Mouse (Mus musculus) forebrain, embryonic 10.5 days (tissue): ENCODE results near the gene Smg7. TPM values are rescaled to one million over a fixed set of nuclear protein-coding genes. Genes with fewer than 3 reads are reported as not detected.

Source experiments
- DNase-seq: peaks from one replicate; pipeline ENCODE4 v3.0.0-alpha.2; 2017; ENCODE audit warnings: low spot score; ENCODE audit errors: extremely low spot score
- H3K27ac ChIP-seq: fragments of 300-500 bp; sonication (generic); 2 replicates; pipeline ENCODE4 v1.5.1; 2016; ENCODE audit warnings: mild to moderate bottlenecking
- H3K27me3 ChIP-seq: fragments of 300-500 bp; sonication (generic); 2 replicates; pipeline ENCODE4 v1.6.1; 2016; ENCODE audit warnings: mild to moderate bottlenecking; ENCODE audit not compliant: poor library complexity, severe bottlenecking
- H3K36me3 ChIP-seq: fragments of 300-500 bp; sonication (generic); replicated peaks from 2 replicates; pipeline ENCODE4 v1.6.1; 2016; ENCODE audit warnings: mild to moderate bottlenecking, moderate library complexity
- H3K4me1 ChIP-seq: fragments of 300-500 bp; sonication (generic); 2 replicates; pipeline ENCODE4 v1.6.1; 2016
- H3K4me3 ChIP-seq: fragments of 300-500 bp; sonication (generic); 2 replicates; pipeline ENCODE4 v1.5.1; 2016; ENCODE audit warnings: mild to moderate bottlenecking, moderate library complexity
- H3K9me3 ChIP-seq: fragments of 300-500 bp; sonication (generic); 2 replicates; pipeline ENCODE4 v1.6.1; 2016; ENCODE audit warnings: mild to moderate bottlenecking, moderate library complexity
- WGBS: fragments of 180-500 bp; shearing (Covaris S2); methylation state at CpG from one replicate; pipeline ENCODE4 v1.1.7; 2016; 5-methylcytosine and 5-hydroxymethylcytosine counted together
- polyA plus RNA-seq: library from polyadenylated mRNA; unstranded; fragments of >200 nt; fragmentation: Nextera tagmentation; extraction: Ambion mirVana; gene quantifications from 2 replicates; pipeline ENCODE4 v1.2.1, GENCODE M21; 2016

The Smg7 gene
- polyA plus RNA-seq, 1 experiment from 2014 or later: 38.0 TPM

DNA sequence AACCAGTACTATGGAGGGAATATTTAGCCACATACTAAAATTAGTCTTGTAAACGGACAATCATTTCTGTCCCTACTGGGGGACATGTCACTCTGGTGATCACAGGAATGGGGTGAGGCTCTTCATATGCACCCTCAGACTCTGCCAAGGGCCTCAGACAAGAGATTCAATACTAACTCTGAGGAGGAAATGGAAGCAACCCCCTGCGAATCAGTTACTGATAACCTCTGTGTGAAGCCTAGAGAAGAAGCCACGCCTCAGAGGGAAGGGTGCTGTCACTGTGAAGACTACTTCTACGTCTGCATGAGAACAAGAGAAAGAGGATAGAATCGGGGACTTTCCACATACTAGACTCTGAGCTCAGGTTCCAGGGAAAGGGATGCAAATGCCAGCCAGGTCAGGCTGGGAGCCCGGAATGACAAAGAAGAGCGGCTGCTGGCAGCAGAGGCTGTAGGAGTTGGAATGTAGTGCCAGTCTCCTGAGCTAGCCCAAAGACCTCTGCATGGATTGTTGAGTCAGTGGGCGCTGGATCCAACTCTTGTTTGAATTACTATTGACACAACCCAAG is 106.7 kb downstream of the Smg7 start:
- Histone ChIP-seq H3K27ac (peak overlapping the region; percentile 8; the same call in 1 of the 2 replicates), H3K4me1 (peaks cover 57% of the 10 kb centered on the region), H3K4me3 (no peak overlapping the region), H3K9me3 (peaks cover 3% of the 10 kb centered on the region; the same call in 1 of the 2 replicates), H3K27me3 (0 out of 2 replicates have a peak, but pooled peaks cover 6% of the 10 kb centered on the region), H3K36me3 (no peaks in the 10 kb centered on the region)
- DNase-seq: no peak
- WGBS: 75% methylated on average over 8 of the region's 8 CpGs

DNA sequence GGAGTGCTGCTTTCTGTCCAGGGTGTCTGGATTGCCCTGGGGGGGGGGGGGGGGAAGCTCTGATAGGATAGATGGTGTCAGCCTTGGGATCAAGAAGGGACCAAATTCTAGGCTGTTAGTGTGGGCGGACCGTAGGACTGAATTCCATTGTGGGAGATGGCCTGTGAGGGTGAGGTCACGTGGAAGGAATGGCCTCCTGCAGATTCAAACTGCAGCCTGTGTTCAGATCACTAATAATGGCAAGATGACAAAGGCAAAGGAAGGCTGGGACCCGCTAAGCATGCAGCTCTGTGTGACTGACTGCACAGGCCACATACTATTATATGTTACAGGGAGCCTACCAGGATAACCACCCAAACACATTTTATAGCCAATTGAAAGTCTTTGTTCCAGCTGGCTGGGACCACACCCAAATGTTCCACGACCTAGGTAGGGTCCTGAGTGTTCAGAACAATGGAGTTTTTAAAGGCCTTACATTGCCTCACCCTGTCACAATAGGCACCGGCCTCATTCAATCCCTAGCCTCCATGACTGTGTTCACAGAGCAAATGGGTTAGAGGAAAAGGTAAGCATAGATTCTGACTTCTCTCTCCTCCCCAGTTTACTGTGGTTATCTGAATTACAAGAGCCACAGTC is 108.8 kb downstream of the Smg7 start:
- peak; percentile 63 for DNase-seq
- 17% methylated on average over 6 of the region's 6 CpGs for WGBS
- 0 out of 2 replicates have a peak overlapping the region, but pooled peaks have one; percentile 18 for H3K4me3 ChIP-seq
- H3K27ac ChIP-seq: peak overlapping the region; percentile 81
- no peaks in the 10 kb centered on the region for H3K27me3 ChIP-seq
- peaks cover 47% of the 10 kb centered on the region for H3K4me1 ChIP-seq
- H3K9me3 ChIP-seq: peaks cover 3% of the 10 kb centered on the region; the same call in 1 of the 2 replicates
- H3K36me3 ChIP-seq: no peaks in the 10 kb centered on the region

DNA sequence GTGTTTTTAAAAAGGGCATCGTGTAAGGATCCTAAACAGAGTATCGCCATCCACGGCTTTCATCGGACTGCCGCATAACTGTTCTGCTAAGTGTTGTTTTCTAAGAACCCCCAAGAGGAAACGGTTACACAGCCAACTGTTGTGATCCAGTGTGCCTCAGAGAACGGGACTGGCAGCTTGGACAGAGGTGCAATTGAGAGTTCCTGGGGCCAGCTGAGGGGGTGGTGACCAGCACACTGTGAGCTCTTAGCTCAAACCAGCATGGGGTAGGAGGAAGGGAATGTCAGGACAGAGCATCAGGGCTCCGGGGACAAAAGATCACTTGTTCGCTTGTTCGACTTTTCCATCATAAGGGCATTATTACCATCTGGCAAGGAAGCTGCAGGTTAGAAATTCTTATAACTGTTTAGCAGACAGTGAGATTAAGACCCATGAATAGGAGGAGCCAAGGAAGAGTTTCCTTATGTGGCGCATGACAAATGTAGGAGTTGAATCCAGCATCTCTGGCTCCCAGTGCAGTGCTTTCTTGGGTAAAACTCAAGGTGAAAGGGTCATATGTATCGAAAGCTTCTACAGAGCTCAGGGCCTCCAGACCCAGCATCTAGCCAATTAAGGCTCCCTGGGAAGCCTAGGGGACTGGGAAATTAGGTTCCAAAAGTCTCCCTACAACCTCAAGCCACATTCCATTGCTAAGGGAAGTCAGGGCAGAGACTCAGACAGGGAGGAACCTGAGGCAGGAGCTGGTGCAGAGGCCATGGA is 109.5 kb downstream of the Smg7 start:
- H3K27me3 ChIP-seq: no peaks in the 10 kb centered on the region
- H3K27ac ChIP-seq: peak overlapping the region; percentile 81
- 14% methylated on average over 12 of the region's 12 CpGs for WGBS
- no peaks in the 10 kb centered on the region for H3K36me3 ChIP-seq
- H3K4me1 ChIP-seq: peaks cover 54% of the 10 kb centered on the region
- DNase-seq: peak; percentile 57
- peaks cover 3% of the 10 kb centered on the region; the same call in 1 of the 2 replicates for H3K9me3 ChIP-seq
- H3K4me3 ChIP-seq: peak overlapping the region; percentile 18; the same call in 1 of the 2 replicates

DNA sequence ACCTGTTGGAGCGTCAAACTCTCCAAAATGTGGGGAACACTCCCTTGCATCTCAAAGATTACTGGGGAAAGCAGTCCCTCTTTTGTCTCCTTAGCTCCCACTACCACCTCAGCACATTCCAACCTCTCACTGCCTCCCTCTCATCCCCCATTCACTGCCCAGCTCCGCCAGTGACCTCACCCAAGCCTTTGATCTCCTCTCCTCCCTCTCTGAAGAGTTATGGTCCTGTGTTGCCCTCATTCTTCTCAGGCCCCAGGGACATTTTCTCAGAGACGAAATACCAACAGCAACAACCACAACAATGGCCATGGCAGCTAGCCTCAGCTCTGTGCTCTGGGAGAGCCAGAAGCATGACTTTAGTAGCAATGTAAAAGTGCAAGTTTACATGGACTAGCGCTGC is 111.2 kb downstream of the Smg7 start:
- H3K4me3 ChIP-seq: no peak overlapping the region
- H3K9me3 ChIP-seq: peaks cover 3% of the 10 kb centered on the region; the same call in 1 of the 2 replicates
- H3K4me1 ChIP-seq: peaks cover 60% of the 10 kb centered on the region
- WGBS: 26% methylated on average over 4 of the region's 4 CpGs
- H3K27ac ChIP-seq: peak overlapping the region; percentile 66
- H3K36me3 ChIP-seq: no peaks in the 10 kb centered on the region
- H3K27me3 ChIP-seq: no peaks in the 10 kb centered on the region
- peak; percentile 42 for DNase-seq

DNA sequence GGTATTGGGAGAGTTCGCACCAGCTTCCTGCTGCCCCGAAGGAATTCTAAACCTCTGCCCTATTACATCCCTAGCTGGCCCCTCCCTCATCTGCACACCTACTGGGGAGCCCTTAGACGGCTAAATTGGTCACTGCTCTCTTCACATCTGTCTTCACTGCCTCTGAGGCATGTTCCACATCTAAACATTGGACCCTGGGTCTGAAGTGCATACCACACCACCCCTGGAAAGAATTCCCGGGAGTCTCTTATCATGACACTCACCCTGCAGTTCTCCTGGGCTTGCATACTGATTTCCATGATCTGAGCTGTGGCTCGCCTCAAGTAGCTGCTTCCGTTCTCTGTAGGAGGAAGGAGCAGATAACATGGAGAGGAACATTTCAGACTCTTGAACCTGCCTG is 111.6 kb downstream of the Smg7 start:
- no peak for DNase-seq
- Histone ChIP-seq H3K9me3 (peaks cover 3% of the 10 kb centered on the region; the same call in 1 of the 2 replicates), H3K4me1 (peaks cover 60% of the 10 kb centered on the region), H3K27ac (peak overlapping the region; percentile 66), H3K27me3 (no peaks in the 10 kb centered on the region), H3K36me3 (no peaks in the 10 kb centered on the region), H3K4me3 (no peak overlapping the region)
- 29% methylated on average over 6 of the region's 6 CpGs for WGBS

DNA sequence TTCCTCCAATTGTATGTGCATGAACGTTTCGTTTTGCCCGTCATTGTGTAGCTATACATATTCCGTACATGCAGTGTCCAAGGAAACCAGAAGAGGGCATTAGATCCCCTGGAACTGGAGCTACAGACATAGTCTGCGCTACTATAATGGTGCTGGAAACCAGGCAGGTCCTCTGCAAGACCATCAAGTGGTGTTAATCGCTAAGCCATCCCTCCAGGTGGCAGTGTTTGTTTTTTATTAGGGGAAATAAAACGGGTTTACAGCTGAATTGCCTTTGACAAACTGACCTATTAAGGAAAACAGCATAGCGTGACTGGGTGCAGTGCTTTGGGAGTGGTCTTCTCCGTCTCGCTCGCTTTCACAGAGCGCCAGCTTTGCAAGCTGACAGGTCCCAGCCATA is 112.2 kb downstream of the Smg7 start:
- Histone ChIP-seq H3K4me3 (no peak overlapping the region), H3K9me3 (peaks cover 3% of the 10 kb centered on the region; the same call in 1 of the 2 replicates), H3K27me3 (no peaks in the 10 kb centered on the region), H3K27ac (peak overlapping the region; percentile 66; the same call in 1 of the 2 replicates), H3K36me3 (no peaks in the 10 kb centered on the region), H3K4me1 (peaks cover 60% of the 10 kb centered on the region)
- peak; percentile 36 for DNase-seq
- WGBS: 34% methylated on average over 12 of the region's 12 CpGs

DNA sequence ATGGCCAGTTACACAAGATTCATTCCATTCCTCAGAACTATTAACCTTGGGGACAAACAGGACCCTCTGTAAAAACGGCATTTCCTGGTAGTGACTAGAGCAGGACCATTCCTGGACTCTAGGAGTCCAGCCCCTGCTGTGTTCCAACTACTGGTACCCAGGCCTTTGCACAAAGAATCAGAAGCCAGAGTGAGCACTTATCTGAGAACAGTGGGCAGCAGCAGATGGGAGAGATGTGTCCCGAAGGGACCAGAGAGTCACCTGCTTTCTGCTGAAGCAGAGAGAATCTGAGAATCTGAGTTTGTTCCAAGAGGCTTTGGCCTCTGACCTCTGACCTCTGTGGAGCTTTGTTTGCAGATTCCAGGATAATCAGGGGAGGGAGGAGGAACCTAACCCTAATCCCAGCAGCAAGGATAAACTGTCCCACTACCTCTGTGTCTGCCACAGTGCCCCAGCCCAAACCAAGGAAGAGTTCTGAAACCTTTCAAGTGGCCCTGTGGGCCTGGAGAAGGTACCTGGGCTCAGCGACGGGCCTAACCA is 114.3 kb downstream of the Smg7 start:
- H3K27me3 ChIP-seq: no peaks in the 10 kb centered on the region
- no peak for DNase-seq
- peaks cover 45% of the 10 kb centered on the region for H3K4me1 ChIP-seq
- H3K36me3 ChIP-seq: no peaks in the 10 kb centered on the region
- 20% methylated on average over 4 of the region's 4 CpGs for WGBS
- peak overlapping the region; percentile 52 for H3K27ac ChIP-seq
- peaks cover 3% of the 10 kb centered on the region; the same call in 1 of the 2 replicates for H3K9me3 ChIP-seq
- no peak overlapping the region for H3K4me3 ChIP-seq

Other genes with a start within 250 kb of the Smg7 start
- not detected in 2 replicates for gene Apobec4, start 152.1 kb downstream of the Smg7 start, polyA plus RNA-seq
- 29.1 TPM in 2 replicates for gene Rgl1, start 136.3 kb downstream of the Smg7 start, polyA plus RNA-seq
- gene Arpc5, start 136.1 kb downstream of the Smg7 start, polyA plus RNA-seq: 195 and 203 TPM in 2 replicates
- gene Ncf2, start 102.5 kb downstream of the Smg7 start, polyA plus RNA-seq: 2.1 and 2.7 TPM in 2 replicates
- 8.0 and 8.7 TPM in 2 replicates for gene Nmnat2, start 52.3 kb upstream of the Smg7 start, polyA plus RNA-seq